Comparison of ENCODE assay signal across 20 mouse cellular contexts in genomic region chr5:36623670-36624069, GRCm38 (mm10). TPM values are rescaled to one million over a fixed set of nuclear protein-coding genes. Genes with fewer than 3 reads are reported as not detected.
A peak's percentile ranks its signal among the peaks of the same experiment; 100 is the strongest.
DNase-seq lines count a peak whose midpoint lies in the region; ATAC-seq and TF ChIP-seq lines count a peak whose summit lies in the region.
"Had no signal": no experiment of that assay in that cellular context is flagged by ENCODE, and none has a peak within 500 bp of the region (broad histone marks: within the 10 kb centered on the region; RNA-seq: fewer than 3 reads in every experiment).

No protein-coding gene starts in this region.

- 80% methylated on average over 5 of the region's 5 CpGs for WGBS in liver, embryonic 14.5 days (ENCODE audit: insufficient replicate concordance)
- 81% methylated on average over 5 of the region's 5 CpGs for WGBS in liver, postnatal 0 days (ENCODE audit: insufficient replicate concordance)
- WGBS in macrophage (ENCODE audit: missing documents): 93% methylated on average over 5 of the region's 5 CpGs

- no peaks in the 10 kb centered on the region for H3K27me3 ChIP-seq in liver, embryonic 14.5 days (ENCODE audit: control insufficient read depth, insufficient read depth, low read length)
- H3K27me3 ChIP-seq in liver, postnatal 0 days (ENCODE audit: insufficient read depth, low read length): no peaks in the 10 kb centered on the region
- H3K27me3 ChIP-seq: embryonic facial prominence, embryonic 12.5 days; forebrain, embryonic 12.5 days; Patski had no signal

- H3K4me1 ChIP-seq in liver, embryonic 14.5 days (replicated peaks; ENCODE audit: control insufficient read depth in 2 of 2, insufficient read depth in 2 of 2, low read length in 1 of 2): peaks cover 43 to 45% of the 10 kb centered on the region in 2 experiments
- H3K4me1 ChIP-seq in liver, postnatal 0 days (ENCODE audit: insufficient read depth): peaks cover 26% of the 10 kb centered on the region
- H3K4me1 ChIP-seq: embryonic facial prominence, embryonic 12.5 days had no signal

- no peak for TF ChIP-seq EP300 in liver, embryonic 14.5 days (IDR thresholded peaks at IDR 0.05; ENCODE audit: low read depth)
- no peak for TF ChIP-seq EP300 in liver, postnatal 0 days (IDR thresholded peaks at IDR 0.05; ENCODE audit: low read depth)

- no peak overlapping the region for H3K4me3 ChIP-seq in liver, embryonic 14.5 days (ENCODE audit: insufficient read depth in 1 of 2, low read depth in 2 of 2, low read length in 2 of 2)
- H3K4me3 ChIP-seq in liver, postnatal 0 days (ENCODE audit: low read depth, low read length): no peak overlapping the region
- H3K4me3 ChIP-seq in macrophage (ENCODE audit: inconsistent target): no peak overlapping the region
- H3K4me3 ChIP-seq: embryonic facial prominence, embryonic 12.5 days; forebrain, embryonic 12.5 days; heart, embryonic 10.5 days had no signal

- no peak overlapping the region for H3K4me2 ChIP-seq in liver, embryonic 14.5 days (ENCODE audit: low read depth)
- no peak overlapping the region for H3K4me2 ChIP-seq in liver, postnatal 0 days (ENCODE audit: low read depth, low read length)
- H3K4me2 ChIP-seq: embryonic facial prominence, embryonic 12.5 days; forebrain, embryonic 12.5 days; hindbrain, embryonic 14.5 days had no signal

- no peak for ATAC-seq in liver, embryonic 14.5 days (ENCODE audit: insufficient read depth)
- ATAC-seq in liver, postnatal 0 days: no peak
- ATAC-seq: activated CD4-positive, CD25-positive, alpha-beta regulatory T cell, adult 4 months; forebrain, embryonic 16.5 days; Patski had no signal

- H3K9ac ChIP-seq in liver, embryonic 14.5 days (replicated peaks): no peak overlapping the region
- no peak overlapping the region for H3K9ac ChIP-seq in liver, postnatal 0 days (replicated peaks)
- H3K9ac ChIP-seq: embryonic facial prominence, embryonic 12.5 days; forebrain, embryonic 12.5 days; hindbrain, embryonic 14.5 days had no signal

- no peaks in the 10 kb centered on the region for H3K9me3 ChIP-seq in liver, embryonic 14.5 days (ENCODE audit: control insufficient read depth, low read length)
- H3K9me3 ChIP-seq in liver, postnatal 0 days (ENCODE audit: low read length): no peaks in the 10 kb centered on the region
- H3K9me3 ChIP-seq: embryonic facial prominence, embryonic 12.5 days; forebrain, embryonic 12.5 days; heart, embryonic 10.5 days had no signal

- H3K36me3 ChIP-seq in liver, embryonic 14.5 days (replicated peaks; ENCODE audit: control insufficient read depth, insufficient read depth, low read depth): peaks cover 30% of the 10 kb centered on the region
- peaks cover 26% of the 10 kb centered on the region for H3K36me3 ChIP-seq in liver, postnatal 0 days (replicated peaks; ENCODE audit: insufficient read depth, low read length)
- H3K36me3 ChIP-seq in macrophage (ENCODE audit: inconsistent target): peaks cover 12% of the 10 kb centered on the region; the same call in 1 of the 2 replicates

- TF ChIP-seq CTCF in liver, embryonic 14.5 days (IDR thresholded peaks at IDR 0.05; ENCODE audit: low read depth): no peak
- TF ChIP-seq CTCF in liver, postnatal 0 days (IDR thresholded peaks at IDR 0.05; ENCODE audit: low read depth): no peak

- H3K79me2 ChIP-seq in macrophage (ENCODE audit: inconsistent target): peaks cover 89% of the 10 kb centered on the region

- H3K27ac ChIP-seq in liver, embryonic 14.5 days: peak overlapping the region; percentile 44; the same call in 1 of the 2 replicates
- H3K27ac ChIP-seq in liver, postnatal 0 days (ENCODE audit: low read depth): no peak overlapping the region
- peak overlapping the region; percentile 24 for H3K27ac ChIP-seq in macrophage
- H3K27ac ChIP-seq: embryonic facial prominence, embryonic 12.5 days; forebrain, embryonic 12.5 days; heart, embryonic 10.5 days; hindbrain, embryonic 14.5 days had no signal

- peak; percentile 93 for DNase-seq in heart, adult 11 months
- no peak for DNase-seq in heart, postnatal 36 days
- no peak for DNase-seq in liver, embryonic 14.5 days (ENCODE audit: low read depth in 3 of 3, low spot score in 3 of 3)
- no peak for DNase-seq in liver, postnatal 0 days
- peak; percentile 57 for DNase-seq in adipocyte (ENCODE audit: low spot score)
- no peak for DNase-seq in frontal cortex, postnatal 14 days (ENCODE audit: low spot score in 2 of 2)
- DNase-seq: adrenal gland, adult 2 months; cerebellum, adult 11-12 months; cerebellum, adult 9-10 months; cerebellum, postnatal 25 days; gastrocnemius, postnatal 25 days; heart, postnatal 10 days had no signal

- intact Hi-C loops in heart, postnatal 36 days (cut with DNase I): no loop called here

RNA-seq across cellular contexts. Expression of gene Tbc1d14, which starts 30.6 kb away (rescaled TPM):
- total RNA-seq in heart, postnatal 36 days (2021): 10 to 100 TPM; 13.7 to 14.2 TPM
- polyA plus RNA-seq in liver, embryonic 14.5 days (2012; rRNA removed): 8.1 and 8.2 TPM in 2 replicates
- 6.8 and 8.5 TPM in 2 replicates for polyA plus RNA-seq in liver, embryonic 14.5 days (2014; fragmentation: Nextera tagmentation; extraction: Ambion mirVana)
- polyA plus RNA-seq in liver, postnatal 0 days (2015; fragmentation: Nextera tagmentation; extraction: Ambion mirVana): 5.7 and 6.5 TPM in 2 replicates
- 100 to 1,000 TPM in 19 of 26 experiments, 10 to 100 TPM in 7; 43.9 to 352 (median 164) TPM for total RNA-seq in macrophage (2018; cell fraction: chromatin; rRNA removed)
- 10 to 100 TPM; 14.6 to 67.9 (median 47.5) TPM for total RNA-seq in macrophage (2018; cell fraction: cytosol; rRNA removed)
- total RNA-seq in macrophage (2018; cell fraction: nucleus; rRNA removed): 100 to 1,000 TPM in 14 of 26 experiments, 10 to 100 TPM in 12; 28.4 to 157 (median 105) TPM
- 22.5 to 38.4 TPM (median 36.0 TPM) in 3 replicates for polyA plus RNA-seq in macrophage (2018)

Comparison
In these comparisons a context has a peak if more than half of its experiments do, and no peak if none do; other contexts are left out.
1. DNase-seq: peak in heart, adult 11 months (single experiment) and adipocyte (single experiment); none in heart, postnatal 36 days (0 of 2), liver, embryonic 14.5 days (0 of 3), liver, postnatal 0 days (single experiment) and frontal cortex, postnatal 14 days (0 of 2).